In the genomic region with DNA sequence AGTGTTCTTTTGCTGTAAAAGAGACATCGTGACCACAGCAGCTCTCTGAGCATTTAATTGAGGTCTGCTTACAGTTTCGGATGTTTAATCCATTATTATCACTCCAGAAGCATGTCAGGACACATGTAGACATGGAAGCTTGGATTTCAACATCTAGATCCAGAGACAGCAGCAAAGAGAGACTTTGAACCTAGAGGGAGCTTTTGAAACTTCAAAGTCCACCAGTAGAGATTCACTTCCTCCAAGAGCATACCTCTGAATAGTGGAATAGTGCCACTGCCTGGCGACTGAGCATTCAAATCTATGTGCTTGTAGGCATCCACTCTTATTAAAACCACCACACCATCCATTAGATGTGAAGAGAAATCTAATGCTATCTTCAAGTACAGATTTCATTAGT, we compare ENCODE assay signal across 27 mouse cellular contexts.
"Had no signal": no experiment of that assay in that cellular context is flagged by ENCODE, and none has a peak within 500 bp of the region (broad histone marks: within the 10 kb centered on the region; RNA-seq: fewer than 3 reads in every experiment).

No protein-coding gene starts in this region.

- H3K27ac ChIP-seq: embryonic facial prominence, embryonic 10.5 days; embryonic facial prominence, embryonic 12.5 days; embryonic facial prominence, embryonic 13.5 days; embryonic facial prominence, embryonic 15.5 days; forebrain, embryonic 10.5 days; forebrain, embryonic 12.5 days; forebrain, embryonic 13.5 days; forebrain, embryonic 15.5 days; gastrocnemius, adult 2 months; heart, adult 2 months had no signal

- H3K4me2 ChIP-seq: embryonic facial prominence, embryonic 12.5 days; embryonic facial prominence, embryonic 13.5 days; embryonic facial prominence, embryonic 15.5 days; forebrain, embryonic 12.5 days; forebrain, embryonic 13.5 days; forebrain, embryonic 15.5 days had no signal

- ATAC-seq: forebrain, embryonic 13.5 days; forebrain, embryonic 14.5 days; forebrain, embryonic 15.5 days; forebrain, embryonic 16.5 days had no signal

- H3K4me3 ChIP-seq: embryonic facial prominence, embryonic 10.5 days; embryonic facial prominence, embryonic 12.5 days; embryonic facial prominence, embryonic 13.5 days; embryonic facial prominence, embryonic 15.5 days; erythroblast, embryonic 14.5 days; forebrain, embryonic 10.5 days; forebrain, embryonic 12.5 days; forebrain, embryonic 13.5 days; forebrain, embryonic 15.5 days; gastrocnemius, adult 2 months; heart, adult 2 months had no signal

- H3K27me3 ChIP-seq: embryonic facial prominence, embryonic 12.5 days; embryonic facial prominence, embryonic 13.5 days; embryonic facial prominence, embryonic 15.5 days; forebrain, embryonic 12.5 days; forebrain, embryonic 13.5 days; forebrain, embryonic 15.5 days had no signal

- DNase-seq: cerebellum, adult 8-10 months; cerebellum, adult 9-10 months; cerebellum, adult 9-11 months; cerebellum, postnatal 10 days; cerebellum, postnatal 14 days; cerebellum, postnatal 25 days; cerebellum, postnatal 36 days; embryo, embryonic 11 days; gastrocnemius, adult 2 months; gastrocnemius, postnatal 10 days; gastrocnemius, postnatal 14 days; gastrocnemius, postnatal 25 days; gastrocnemius, postnatal 36 days; heart, adult 11 months; heart, adult 18-20 months; heart, adult 2 months had no signal

- H3K9me3 ChIP-seq: embryonic facial prominence, embryonic 10.5 days; embryonic facial prominence, embryonic 12.5 days; embryonic facial prominence, embryonic 13.5 days; embryonic facial prominence, embryonic 15.5 days; forebrain, embryonic 10.5 days; forebrain, embryonic 12.5 days; forebrain, embryonic 13.5 days; forebrain, embryonic 15.5 days had no signal

- H3K36me3 ChIP-seq: embryonic facial prominence, embryonic 10.5 days; embryonic facial prominence, embryonic 12.5 days; embryonic facial prominence, embryonic 13.5 days; embryonic facial prominence, embryonic 15.5 days; forebrain, embryonic 10.5 days; forebrain, embryonic 12.5 days; forebrain, embryonic 15.5 days had no signal

- H3K9ac ChIP-seq: embryonic facial prominence, embryonic 12.5 days; embryonic facial prominence, embryonic 13.5 days; embryonic facial prominence, embryonic 15.5 days; forebrain, embryonic 12.5 days; forebrain, embryonic 13.5 days; forebrain, embryonic 15.5 days had no signal

- H3K4me1 ChIP-seq: embryonic facial prominence, embryonic 10.5 days; embryonic facial prominence, embryonic 12.5 days; embryonic facial prominence, embryonic 13.5 days; embryonic facial prominence, embryonic 15.5 days; forebrain, embryonic 12.5 days; forebrain, embryonic 15.5 days had no signal
